Mouse (Mus musculus): ENCODE measurements around the gene Scaf11.
"Not testable (repeated sequence)": the region's sequence is repeated elsewhere in the genome, so short reads cannot be mapped to it uniquely, and the experiment has no call there.

Scaf11 gene

GRCm38 (mm10) chr15:96467844-96468243 is 7.2 kb upstream of the Scaf11 start:
- in situ Hi-C loops (cut with MboI; ENCODE audit: unreplicated experiment in 2 of 2) = loop anchor here in 1 of 2 experiments (5.0 to 25.0 kb wide), 3 partner anchors 183 to 994 kb away; partner anchors contain the start of gene Arid2

GRCm38 (mm10) chr15:96466362-96466903 is 5.8 kb upstream of the Scaf11 start:
- in situ Hi-C loops (cut with MboI; ENCODE audit: unreplicated experiment in 2 of 2) = loop anchor here in 1 of 2 experiments (5.0 to 25.0 kb wide), 3 partner anchors 182 to 996 kb away; partner anchors contain the start of gene Arid2

- in situ Hi-C loops (cut with MboI; ENCODE audit: unreplicated experiment in 2 of 2) = loop anchor here in 1 of 2 experiments (5.0 to 25.0 kb wide), 3 partner anchors 180 to 997 kb away; partner anchors contain the start of gene Arid2
Measured at GRCm38 (mm10) chr15:96465076-96465475, 4.4 kb upstream of the Scaf11 start.

- in situ Hi-C loops (cut with MboI; ENCODE audit: unreplicated experiment in 2 of 2) = loop anchor here in 1 of 2 experiments (10.0 to 25.0 kb wide), 2 partner anchors 179 to 998 kb away; partner anchors contain the start of gene Arid2
Measured at GRCm38 (mm10) chr15:96463821-96464220, 3.2 kb upstream of the Scaf11 start.

GRCm38 (mm10) chr15:96462611-96463010 is 2.0 kb upstream of the Scaf11 start:
- in situ Hi-C loops (cut with MboI; ENCODE audit: unreplicated experiment in 2 of 2) = loop anchor here in 1 of 2 experiments (10.0 to 25.0 kb wide), 2 partner anchors 178 to 1000 kb away; partner anchors contain the start of gene Arid2

GRCm38 (mm10) chr15:96461541-96462512 is 1.2 kb upstream of the Scaf11 start:
- in situ Hi-C loops (cut with MboI; ENCODE audit: unreplicated experiment in 2 of 2) = loop anchor here in 1 of 2 experiments (10.0 to 25.0 kb wide), 2 partner anchors 177 to 1000 kb away; partner anchors contain the start of gene Arid2

- in situ Hi-C loops (cut with MboI; ENCODE audit: unreplicated experiment in 2 of 2) = loop anchor here in 1 of 2 experiments (10.0 to 25.0 kb wide), 2 partner anchors 176 to 1002 kb away; partner anchors contain the start of gene Arid2
Measured at GRCm38 (mm10) chr15:96460451-96460729, 253 bp downstream of the Scaf11 start.

GRCm38 (mm10) chr15:96459741-96460450 is 747 bp downstream of the Scaf11 start:
- in situ Hi-C loops (cut with MboI; ENCODE audit: unreplicated experiment in 2 of 2) = loop anchor here in 1 of 2 experiments (10.0 to 25.0 kb wide), 2 partner anchors 175 to 1002 kb away; partner anchors contain the start of gene Arid2

GRCm38 (mm10) chr15:96458273-96458672 is 2.4 kb downstream of the Scaf11 start:
- in situ Hi-C loops (cut with MboI; ENCODE audit: unreplicated experiment in 2 of 2) = loop anchor here in 1 of 2 experiments (25.0 kb wide), 1 partner anchor 1004 kb away; no protein-coding TSS in a partner anchor

- in situ Hi-C loops (cut with MboI; ENCODE audit: unreplicated experiment in 2 of 2) = loop anchor here in 1 of 2 experiments (25.0 kb wide), 1 partner anchor 1005 kb away; no protein-coding TSS in a partner anchor
Measured at GRCm38 (mm10) chr15:96457338-96457664, 3.3 kb downstream of the Scaf11 start.

- in situ Hi-C loops (cut with MboI; ENCODE audit: unreplicated experiment in 2 of 2) = loop anchor here in 1 of 2 experiments (25.0 kb wide), 1 partner anchor 1006 kb away; no protein-coding TSS in a partner anchor
Measured at GRCm38 (mm10) chr15:96456651-96457337, 3.8 kb downstream of the Scaf11 start.

GRCm38 (mm10) chr15:96455595-96456214 is 4.9 kb downstream of the Scaf11 start:
- in situ Hi-C loops (cut with MboI; ENCODE audit: unreplicated experiment in 2 of 2) = loop anchor here in 1 of 2 experiments (25.0 kb wide), 1 partner anchor 1007 kb away; no protein-coding TSS in a partner anchor

GRCm38 (mm10) chr15:96453346-96453745 is 7.3 kb downstream of the Scaf11 start:
- in situ Hi-C loops (cut with MboI; ENCODE audit: unreplicated experiment in 2 of 2) = loop anchor here in 1 of 2 experiments (25.0 kb wide), 1 partner anchor 1009 kb away; no protein-coding TSS in a partner anchor

- in situ Hi-C loops (cut with MboI; ENCODE audit: unreplicated experiment in 2 of 2) = no loop called here
Measured at GRCm38 (mm10) chr15:96448656-96449299, 11.9 kb downstream of the Scaf11 start.

- in situ Hi-C loops (cut with MboI; ENCODE audit: unreplicated experiment in 2 of 2) = no loop called here
Measured at GRCm38 (mm10) chr15:96446785-96447184, 13.9 kb downstream of the Scaf11 start.

GRCm38 (mm10) chr15:96441480-96441879 is 19.2 kb downstream of the Scaf11 start:
- in situ Hi-C loops (cut with MboI; ENCODE audit: unreplicated experiment in 2 of 2) = not testable (repeated sequence)

GRCm38 (mm10) chr15:96434202-96434601 is 26.4 kb downstream of the Scaf11 start:
- in situ Hi-C loops (cut with MboI; ENCODE audit: unreplicated experiment in 2 of 2) = no loop called here

GRCm38 (mm10) chr15:96419920-96420319 is 40.7 kb downstream of the Scaf11 start:
- in situ Hi-C loops (cut with MboI; ENCODE audit: unreplicated experiment in 2 of 2) = no loop called here

- in situ Hi-C loops (cut with MboI; ENCODE audit: unreplicated experiment in 2 of 2) = no loop called here
Measured at GRCm38 (mm10) chr15:96418161-96418560, 42.5 kb downstream of the Scaf11 start.

Data from v-Abl transformed pro-B cells (cell line).